Mouse (Mus musculus): Measurements from ENCODE around the gene Slx1b.

DNA sequence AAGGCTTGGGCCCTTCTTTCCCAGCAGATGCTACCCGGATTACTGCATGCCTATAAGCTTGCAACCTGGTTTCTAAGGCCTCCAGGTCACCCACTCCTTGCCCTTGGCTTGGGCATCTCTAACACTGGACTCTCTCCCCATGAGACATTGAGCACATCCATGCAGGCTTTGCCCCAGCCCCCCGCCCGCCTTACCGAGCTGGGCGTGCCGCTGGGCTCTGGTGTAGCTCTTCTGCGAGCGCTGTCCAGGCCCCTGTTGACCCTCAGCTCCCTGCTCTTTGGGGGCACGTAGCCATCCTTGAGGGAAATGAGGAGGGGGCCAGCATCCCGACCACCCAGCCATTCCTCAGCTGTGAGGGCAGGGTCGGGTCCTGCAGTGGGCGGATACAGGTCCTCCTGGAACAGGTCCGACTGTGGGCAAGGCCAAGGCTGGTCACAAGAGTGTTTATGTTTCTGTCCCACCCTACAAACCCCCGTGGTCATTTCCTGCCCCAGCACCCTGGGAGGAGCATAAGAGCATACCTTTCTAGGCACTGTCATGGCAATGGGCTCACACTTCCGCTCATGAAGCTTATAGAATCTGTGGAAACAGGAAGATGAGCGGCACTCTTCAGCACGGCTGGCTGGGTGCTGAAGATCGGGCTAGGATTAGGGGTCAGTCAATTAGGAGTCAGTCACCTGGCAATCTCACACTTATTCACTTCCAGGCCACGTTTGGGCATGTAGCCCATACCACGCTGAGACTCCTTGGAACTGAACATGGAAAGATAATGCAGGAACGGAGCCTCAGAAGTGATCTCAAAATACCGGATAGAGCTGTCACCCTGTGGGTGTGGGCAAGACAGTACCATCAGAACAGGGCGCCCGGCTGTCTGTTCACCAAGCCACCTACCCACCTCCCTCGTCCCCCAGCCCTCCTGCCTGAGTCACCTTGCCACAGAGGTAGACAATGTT, 4.8 kb upstream of the Slx1b start:
- TF ChIP-seq CTCF (IDR thresholded peaks at IDR 0.05) (no peak), EP300 (IDR thresholded peaks at IDR 0.05) (no peak)
